Mouse (Mus musculus) urinary bladder, postnatal 14 days (tissue): ENCODE measurements at regions not wholly inside any gene's neighbourhood (a gene's known extent, or its start where the extent isn't known, plus 50 kb on each side); places are given as distances from the start of the nearest gene placed in this dataset.
"Not testable (repeated sequence)": the region's sequence is repeated elsewhere in the genome, so short reads cannot be mapped to it uniquely, and the experiment has no call there.

ENCODE experiments used
- DNase-seq: peaks from one replicate; pipeline ENCODE4 v3.0.0; 2021; ENCODE audit warnings: low spot score

GRCm38 (mm10) chr16:15157852-15158251 lies 159.4 kb upstream of the Gm21897 start:
- no peak for DNase-seq

DNA sequence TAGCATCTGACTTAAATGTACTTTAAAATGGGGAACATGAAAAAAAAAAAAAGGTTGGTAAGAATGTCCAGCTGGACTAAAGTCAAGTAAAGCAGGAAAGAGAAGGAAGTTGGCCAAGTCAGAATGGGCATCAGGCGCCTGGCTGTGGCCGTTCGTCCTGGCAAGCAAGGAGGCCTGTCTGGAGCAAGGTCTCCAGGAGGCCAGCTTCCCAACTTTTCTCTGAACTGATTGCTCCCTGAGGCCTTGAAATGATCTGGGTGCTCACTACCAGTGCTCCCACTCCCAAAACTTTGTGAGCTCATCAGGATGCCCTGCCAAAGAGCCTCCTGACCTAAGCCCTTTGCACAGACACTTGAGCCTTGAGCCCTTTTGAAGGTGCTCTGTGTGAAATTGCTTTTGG lies 141.7 kb upstream of the Gm21897 start:
- no peak for DNase-seq

DNA sequence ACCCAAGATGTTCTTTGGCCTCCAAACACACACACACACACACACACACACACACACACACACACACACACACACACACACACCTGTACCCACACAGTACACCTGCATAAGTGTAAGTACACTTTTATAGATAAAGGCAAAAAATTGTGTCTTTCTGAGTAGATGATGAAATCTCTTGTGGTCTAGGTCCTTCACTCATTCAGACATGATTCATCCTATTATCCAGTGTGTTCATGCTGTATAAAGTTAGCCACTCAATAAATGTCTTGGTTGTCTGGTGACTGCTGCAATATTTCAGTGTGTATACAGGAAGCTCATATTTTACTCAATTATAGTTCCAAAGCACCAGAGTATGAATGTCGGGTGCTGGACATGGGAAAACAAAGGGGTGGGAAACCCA lies 131.5 kb upstream of the Gm21897 start:
- no peak for DNase-seq

- peak; percentile 14 for DNase-seq
Measured at GRCm38 (mm10) chr16:15194926-15195711, 122.1 kb upstream of the Gm21897 start.

DNA sequence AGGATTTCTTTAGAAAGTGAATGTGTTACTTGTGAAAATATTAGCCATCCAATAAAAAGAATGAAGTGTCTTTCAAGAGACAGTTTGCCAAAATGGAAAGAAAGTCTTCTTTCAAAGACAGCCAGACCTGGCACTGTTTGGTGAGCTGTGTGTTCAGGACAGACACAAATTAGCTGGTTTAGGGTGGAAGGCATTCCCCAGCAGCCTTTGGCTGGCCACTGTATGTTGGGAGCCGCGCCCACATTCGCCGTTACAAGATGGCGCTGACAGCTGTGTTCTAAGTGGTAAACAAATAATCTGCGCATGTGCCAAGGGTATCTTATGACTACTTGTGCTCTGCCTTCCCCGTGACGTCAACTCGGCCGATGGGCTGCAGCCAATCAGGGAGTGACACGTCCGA lies 121.3 kb upstream of the Gm21897 start:
- not testable (repeated sequence) for DNase-seq

- DNase-seq, result no peak
Measured at GRCm38 (mm10) chr16:15196855-15197254, 120.4 kb upstream of the Gm21897 start.

- no peak for DNase-seq
Measured at GRCm38 (mm10) chr16:15215921-15216320, 101.3 kb upstream of the Gm21897 start.

GRCm38 (mm10) chr16:15220961-15221547 lies 96.2 kb upstream of the Gm21897 start:
- DNase-seq, result no peak

DNA sequence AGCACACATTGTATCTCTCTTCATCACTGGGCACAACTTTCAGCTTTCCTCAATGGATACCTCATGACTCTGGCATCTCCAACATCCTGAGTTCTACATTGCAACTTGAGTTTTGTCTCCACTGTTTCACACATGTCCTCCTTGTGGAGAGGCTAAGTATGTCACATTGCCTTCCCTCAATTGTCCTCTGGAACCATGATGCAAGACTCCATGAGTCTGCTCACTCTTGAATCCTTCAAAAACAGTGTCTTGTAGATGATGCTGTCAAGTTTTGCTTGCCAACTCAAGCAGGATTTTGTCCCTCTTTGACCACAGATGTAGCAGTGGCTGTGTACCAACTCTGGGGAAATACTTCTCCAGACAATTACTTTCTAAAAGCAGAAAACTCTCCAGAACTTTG lies 79.4 kb upstream of the Gm21897 start:
- DNase-seq, result no peak

DNA sequence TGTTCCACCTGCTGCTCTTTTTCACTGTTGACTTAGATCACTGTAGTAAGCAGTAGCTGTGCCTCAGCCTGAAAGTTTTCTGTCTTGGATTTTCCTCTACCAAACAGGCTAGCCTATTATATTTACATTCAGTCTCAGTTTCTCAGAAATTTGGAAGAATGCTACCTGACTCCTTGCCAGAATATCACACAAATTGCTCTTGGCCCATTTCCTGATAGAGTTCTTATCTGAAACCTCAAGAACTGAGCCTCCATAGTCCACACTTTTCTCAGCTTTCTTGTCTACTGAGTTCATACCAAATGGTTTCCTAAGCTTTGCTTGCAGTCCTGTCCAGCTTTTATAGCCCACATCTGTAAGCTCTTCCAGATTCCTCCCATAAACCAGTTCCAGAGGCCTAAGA lies 78.8 kb upstream of the Gm21897 start:
- no peak for DNase-seq

GRCm38 (mm10) chr16:15250186-15250585 lies 67.1 kb upstream of the Gm21897 start:
- no peak for DNase-seq

- DNase-seq, result no peak
Measured at GRCm38 (mm10) chr16:15251686-15252085, 65.6 kb upstream of the Gm21897 start.

DNA sequence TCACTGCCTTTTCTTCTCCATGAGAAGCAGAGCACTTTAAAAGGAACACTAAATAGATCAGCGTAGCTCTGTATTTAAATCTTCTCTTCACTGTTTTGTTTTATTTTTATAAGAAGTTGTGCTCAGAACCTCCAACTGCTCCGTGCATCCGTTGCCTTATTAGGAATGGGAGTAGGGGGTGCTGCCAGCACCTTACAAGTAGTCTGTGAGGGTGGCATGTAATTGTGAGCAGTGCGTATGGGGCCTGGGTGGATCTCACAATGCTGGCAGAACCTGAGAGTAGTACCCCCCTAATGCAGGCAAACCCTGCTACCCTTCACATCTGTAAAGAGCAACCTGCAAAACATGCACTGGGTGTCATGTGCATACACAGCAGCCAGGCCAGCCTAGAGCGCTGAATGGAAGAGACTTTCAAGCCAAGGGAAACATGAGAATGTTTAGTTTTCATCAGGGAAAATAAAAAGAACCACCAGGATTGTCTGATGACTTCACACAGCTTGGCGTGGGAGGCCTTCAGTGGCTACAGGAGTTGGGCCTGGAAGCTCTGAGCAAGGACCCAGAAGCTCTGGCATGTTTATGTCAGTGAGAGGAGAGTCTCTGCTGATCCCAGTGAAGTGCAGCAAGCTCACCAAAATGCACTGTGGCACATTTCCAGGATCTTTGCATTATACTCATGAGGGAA lies 64.5 kb upstream of the Gm21897 start:
- DNase-seq, result no peak

DNA sequence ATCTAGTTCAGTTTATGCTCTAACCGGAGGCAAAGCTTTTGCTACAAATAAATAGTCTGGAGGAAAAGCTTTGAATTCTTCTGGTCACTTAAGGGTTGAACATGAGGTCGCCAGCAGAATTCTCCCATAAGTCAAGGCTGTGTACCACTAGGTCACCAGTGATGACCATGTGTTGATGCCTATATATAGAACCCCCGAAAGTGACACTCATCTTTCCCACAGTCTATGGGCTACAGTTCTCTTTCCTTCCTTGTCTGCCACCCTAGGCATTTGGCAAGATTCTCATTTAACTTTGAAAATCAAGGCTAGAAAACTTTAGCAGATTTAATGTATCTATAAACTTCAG lies 63.9 kb upstream of the Gm21897 start:
- no peak for DNase-seq

DNA sequence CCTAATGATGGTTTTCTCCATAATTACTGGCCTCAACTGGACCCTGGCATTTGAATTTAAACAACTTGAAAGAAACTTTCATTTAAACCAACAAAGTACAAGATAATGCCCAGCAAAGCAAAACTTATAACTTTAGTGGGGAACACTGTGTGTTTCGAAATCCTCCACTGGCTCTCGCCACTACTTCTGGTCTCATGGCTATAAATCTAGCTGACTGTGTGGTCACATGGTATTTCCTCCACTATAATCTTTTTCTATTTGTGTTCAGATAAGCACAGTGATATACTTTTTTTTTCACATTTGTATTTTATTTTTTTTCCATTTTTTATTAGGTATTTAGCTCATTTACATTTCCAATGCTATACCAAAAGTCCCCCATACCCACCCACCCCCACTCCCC lies 62.6 kb upstream of the Gm21897 start:
- DNase-seq, result no peak

DNA sequence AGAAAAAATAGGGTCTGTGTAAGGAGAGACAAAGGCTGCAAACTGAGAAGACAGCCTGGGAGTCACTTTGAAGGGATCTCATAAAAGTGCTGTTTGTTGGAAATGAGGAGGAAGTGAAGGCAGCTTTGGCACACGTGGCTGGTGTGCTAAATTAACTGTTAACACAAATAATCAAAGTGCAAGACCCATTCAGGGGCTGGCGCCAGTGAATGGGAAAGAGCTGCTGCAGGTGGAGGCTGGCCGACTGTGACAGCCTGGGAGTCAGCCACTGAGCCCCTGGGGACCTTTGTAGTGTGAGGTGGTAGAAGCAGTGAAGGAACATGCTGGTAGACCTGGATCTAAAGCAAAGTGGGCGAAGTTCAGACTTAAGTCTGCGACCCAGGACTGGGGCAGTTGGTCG lies 57.8 kb upstream of the Gm21897 start:
- DNase-seq, result no peak

- no peak for DNase-seq
Measured at GRCm38 (mm10) chr16:15260069-15260468, 57.2 kb upstream of the Gm21897 start.
